Mouse (Mus musculus) heart, embryonic 11.5 days (tissue): ENCODE measurements at regions not wholly inside any gene's neighbourhood (a gene's known extent, or its start where the extent isn't known, plus 50 kb on each side); places are given as distances from the start of the nearest gene placed in this dataset.

Source experiments
- ATAC-seq: fragments of 200-750 bp; cut with Nextera tagmentation; replicated peaks from 2 replicates; pipeline ENCODE4 v1.8.0; 2017; ENCODE audit warnings: moderate library complexity; ENCODE audit not compliant: insufficient number of reproducible peaks, low FRiP score, low TSS enrichment
- H3K27ac ChIP-seq: fragments of 300-500 bp; sonication (generic); 2 replicates; pipeline ENCODE4 v1.5.1; 2014; ENCODE audit warnings: mild to moderate bottlenecking, low read depth, low read length
- H3K27me3 ChIP-seq: fragments of 300-500 bp; sonication (generic); 2 replicates; pipeline ENCODE4 v1.6.1; 2014; ENCODE audit warnings: mild to moderate bottlenecking, low read length, mixed read lengths; ENCODE audit not compliant: control insufficient read depth, insufficient read depth
- H3K36me3 ChIP-seq: fragments of 300-500 bp; sonication (generic); 2 replicates; pipeline ENCODE4 v1.6.1; 2014; ENCODE audit warnings: mild to moderate bottlenecking, low read length, moderate library complexity, mixed read lengths; ENCODE audit not compliant: control insufficient read depth, insufficient read depth
- H3K4me1 ChIP-seq: fragments of 300-500 bp; sonication (generic); 2 replicates; pipeline ENCODE4 v1.6.1; 2014; ENCODE audit warnings: low read length; ENCODE audit not compliant: control insufficient read depth, insufficient read depth
- H3K4me2 ChIP-seq: fragments of 300-500 bp; sonication (generic); 2 replicates; pipeline ENCODE4 v1.6.1; 2014; ENCODE audit warnings: mild to moderate bottlenecking, moderate library complexity
- H3K4me3 ChIP-seq: fragments of 300-500 bp; sonication (generic); 2 replicates; pipeline ENCODE4 v1.5.1; 2014; ENCODE audit warnings: low read depth, low read length
- H3K9ac ChIP-seq: fragments of 300-500 bp; sonication (generic); 2 replicates; pipeline ENCODE4 v1.6.1; 2014; ENCODE audit warnings: mild to moderate bottlenecking, low read depth, low read length, moderate library complexity
- H3K9me3 ChIP-seq: fragments of 300-500 bp; sonication (generic); replicated peaks from 2 replicates; pipeline ENCODE4 v1.6.1; 2016; ENCODE audit warnings: low read length; ENCODE audit not compliant: control insufficient read depth
- WGBS: fragments of 180-500 bp; shearing (Covaris S2); extraction: QIAGEN DNeasy Blood & Tissue Kit; methylation state at CpG from one replicate; pipeline ENCODE4 v1.1.7; 2014; ENCODE audit not compliant: insufficient replicate concordance; 5-methylcytosine and 5-hydroxymethylcytosine counted together

DNA sequence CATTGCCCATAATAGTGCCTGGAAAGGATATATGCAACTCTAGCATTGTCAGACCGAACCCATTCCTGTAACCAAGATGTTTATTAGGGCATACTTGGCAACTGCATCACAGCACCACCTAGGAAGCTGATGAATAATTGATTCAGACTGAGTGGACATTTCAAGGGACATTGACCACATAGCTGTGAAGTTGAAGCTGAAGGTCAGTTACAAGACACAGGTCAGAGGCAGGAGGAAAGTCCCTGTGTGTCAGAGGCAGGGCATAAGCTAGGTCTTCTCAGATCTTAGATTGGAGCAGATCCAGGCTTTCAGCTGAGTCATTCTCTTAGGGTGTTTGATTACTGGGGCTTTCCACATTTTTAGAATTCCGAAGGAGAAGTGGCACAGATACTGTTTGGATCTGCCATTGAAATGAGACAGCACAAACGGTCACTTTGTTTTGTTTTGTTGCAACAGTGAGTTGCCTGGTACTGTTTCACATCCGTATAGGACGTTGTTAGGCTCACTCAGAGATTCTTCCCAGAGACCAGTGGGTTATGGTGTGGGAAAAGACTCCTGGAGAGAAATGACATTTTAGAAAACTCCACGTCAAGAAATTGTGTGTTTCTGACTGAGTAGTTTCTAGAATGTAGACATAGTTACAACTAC is 2055.2 kb upstream of the 5930422O12Rik start:
- Histone ChIP-seq H3K27ac (no peak overlapping the region), H3K4me2 (no peak overlapping the region), H3K9me3 (no peaks in the 10 kb centered on the region), H3K4me3 (no peak overlapping the region), H3K36me3 (no peaks in the 10 kb centered on the region), H3K4me1 (no peaks in the 10 kb centered on the region), H3K27me3 (no peaks in the 10 kb centered on the region), H3K9ac (no peak overlapping the region)
- no peak for ATAC-seq
- WGBS: 66% methylated on average over 6 of the region's 6 CpGs

DNA sequence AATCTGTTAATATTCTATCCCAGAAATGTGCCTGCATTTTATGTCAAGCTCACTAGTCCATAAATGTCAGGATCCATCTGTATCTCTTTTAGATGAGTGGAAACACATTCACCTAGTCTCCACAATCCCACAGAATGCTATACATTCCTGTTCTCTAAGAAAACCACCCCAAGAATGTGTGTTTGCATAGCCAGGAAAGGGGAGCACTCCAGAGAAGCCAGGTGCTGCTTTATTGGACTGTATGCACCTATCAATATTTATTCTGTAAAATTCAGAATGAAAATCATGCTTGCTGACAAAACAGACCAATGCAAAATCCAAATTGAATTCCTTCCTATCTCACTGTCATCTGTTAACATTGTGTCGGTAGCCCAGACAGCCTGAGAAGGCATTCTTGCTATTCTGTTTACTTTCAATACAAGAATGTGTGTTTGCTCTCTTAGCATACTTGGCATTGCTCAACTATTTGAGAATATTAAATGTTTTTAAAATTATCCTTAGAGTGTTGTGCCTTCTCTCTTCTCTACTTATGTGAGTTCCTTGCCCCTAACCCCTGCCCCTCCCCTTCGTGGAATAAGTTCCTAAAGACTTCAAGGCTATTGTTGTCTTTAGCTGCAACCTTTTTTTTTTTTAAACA is 2050.7 kb upstream of the 5930422O12Rik start:
- no peak for ATAC-seq
- Histone ChIP-seq H3K27ac (no peak overlapping the region), H3K4me2 (no peak overlapping the region), H3K36me3 (no peaks in the 10 kb centered on the region), H3K4me3 (no peak overlapping the region), H3K27me3 (no peaks in the 10 kb centered on the region), H3K9me3 (no peaks in the 10 kb centered on the region), H3K4me1 (no peaks in the 10 kb centered on the region), H3K9ac (no peak overlapping the region)
- WGBS: 74% methylated on average over 2 of the region's 2 CpGs

DNA sequence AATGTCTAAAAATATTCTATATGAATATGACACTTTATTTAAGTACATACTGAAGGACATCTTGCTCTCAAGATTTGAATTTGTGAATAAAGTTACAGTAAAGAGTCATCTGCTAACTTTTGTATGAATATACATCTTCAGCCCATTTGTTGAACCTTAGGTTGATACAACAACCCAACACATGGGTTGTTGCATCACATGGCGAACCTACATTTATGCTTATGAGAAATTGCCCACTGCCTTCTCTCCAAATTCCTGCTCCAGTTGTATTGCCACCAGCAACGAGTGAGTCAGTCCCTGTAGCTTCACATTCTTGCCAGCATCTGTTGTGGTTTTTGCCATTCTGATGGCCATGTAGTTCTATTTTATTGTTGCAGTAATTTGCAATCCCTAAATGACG is 2023.7 kb upstream of the 5930422O12Rik start:
- H3K4me2 ChIP-seq: no peak overlapping the region
- WGBS: 77% methylated on average over 3 of the region's 3 CpGs
- peaks cover 2% of the 10 kb centered on the region; the same call in 1 of the 2 replicates for H3K4me1 ChIP-seq
- H3K27me3 ChIP-seq: no peaks in the 10 kb centered on the region
- no peaks in the 10 kb centered on the region for H3K9me3 ChIP-seq
- H3K9ac ChIP-seq: no peak overlapping the region
- no peak for ATAC-seq
- no peaks in the 10 kb centered on the region for H3K36me3 ChIP-seq
- H3K27ac ChIP-seq: no peak overlapping the region
- no peak overlapping the region for H3K4me3 ChIP-seq

DNA sequence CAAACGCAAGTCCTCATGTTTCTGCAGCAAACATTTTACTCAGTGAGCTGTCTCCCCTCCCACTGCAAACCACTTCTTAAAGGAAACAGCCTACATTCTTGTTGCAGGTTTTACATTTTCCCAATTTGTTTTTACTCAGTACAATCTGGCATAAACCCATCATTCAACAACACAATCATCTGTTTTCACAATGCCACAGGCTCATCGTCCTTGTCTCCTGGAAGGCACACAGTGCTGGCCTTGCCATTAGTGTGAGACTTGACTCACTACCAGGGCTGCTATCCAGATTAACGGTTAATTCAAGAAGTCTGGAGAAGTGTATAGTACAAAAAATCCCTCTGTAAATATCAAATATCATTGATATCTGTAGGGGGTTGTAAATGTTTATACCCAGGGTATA is 2006.3 kb upstream of the 5930422O12Rik start:
- H3K4me2 ChIP-seq: no peak overlapping the region
- H3K36me3 ChIP-seq: no peaks in the 10 kb centered on the region
- no peaks in the 10 kb centered on the region for H3K27me3 ChIP-seq
- H3K27ac ChIP-seq: no peak overlapping the region
- no peaks in the 10 kb centered on the region for H3K9me3 ChIP-seq
- no peaks in the 10 kb centered on the region for H3K4me1 ChIP-seq
- no peak for ATAC-seq
- no peak overlapping the region for H3K9ac ChIP-seq
- no peak overlapping the region for H3K4me3 ChIP-seq
- WGBS: 65% methylated on average over 3 of the region's 3 CpGs

DNA sequence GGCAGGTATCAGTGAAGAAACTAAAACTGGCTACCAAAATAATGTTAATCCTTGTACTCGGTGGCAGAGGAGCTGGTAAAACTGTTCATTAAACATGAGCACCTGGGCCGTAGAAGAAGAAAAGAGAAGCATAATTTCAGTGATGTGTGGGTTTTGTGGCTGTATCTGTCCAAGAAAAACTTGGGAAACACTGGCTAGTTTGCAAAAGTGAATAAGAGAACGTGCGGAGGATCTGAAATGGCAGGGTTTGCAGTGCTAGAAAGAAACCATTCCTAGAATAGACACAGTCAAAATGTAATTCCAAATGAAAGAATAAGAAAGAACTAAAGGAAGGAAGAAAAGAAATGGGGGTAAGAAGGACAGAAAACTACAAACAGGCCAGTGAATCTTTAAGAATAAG is 2000.8 kb upstream of the 5930422O12Rik start:
- Histone ChIP-seq H3K36me3 (no peaks in the 10 kb centered on the region), H3K4me1 (no peaks in the 10 kb centered on the region), H3K27me3 (no peaks in the 10 kb centered on the region), H3K4me2 (no peak overlapping the region), H3K9me3 (no peaks in the 10 kb centered on the region), H3K9ac (no peak overlapping the region), H3K27ac (no peak overlapping the region), H3K4me3 (no peak overlapping the region)
- 89% methylated on average over 4 of the region's 4 CpGs for WGBS
- ATAC-seq: no peak

DNA sequence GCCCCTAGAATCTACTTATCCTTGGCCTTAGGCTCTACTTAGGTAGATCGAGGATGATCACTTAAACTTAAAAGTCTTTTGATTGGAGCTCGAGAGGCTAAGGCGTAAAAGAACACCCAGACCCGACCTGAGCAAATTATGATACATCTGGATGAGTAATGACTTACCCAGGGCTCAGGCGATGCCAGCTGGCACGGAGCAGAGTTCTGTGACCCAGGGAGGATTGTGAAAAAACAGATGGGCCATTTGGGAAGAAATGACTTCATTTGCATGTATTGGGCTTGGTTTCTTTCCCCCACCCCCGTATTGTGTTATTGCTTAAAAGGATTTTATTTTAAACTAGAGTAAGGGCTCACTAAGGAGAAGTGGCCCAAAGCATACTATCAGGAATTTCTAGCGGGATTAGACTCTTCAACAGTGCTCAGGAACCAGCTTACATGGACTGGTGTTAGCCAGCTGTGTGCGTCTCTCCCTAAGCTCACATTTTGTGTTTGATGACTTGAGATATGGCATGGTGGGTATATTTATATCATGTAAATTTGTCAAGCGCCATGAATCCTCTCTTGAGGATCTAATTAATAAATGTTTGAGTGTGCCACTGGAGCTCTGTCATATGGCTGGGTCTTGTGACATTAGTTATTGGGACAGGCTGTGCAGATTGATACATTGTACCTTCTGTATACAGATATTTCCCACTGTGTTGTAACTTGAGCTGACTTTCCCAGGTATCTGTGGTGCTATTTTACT is 1991.9 kb upstream of the 5930422O12Rik start:
- Histone ChIP-seq H3K9me3 (no peaks in the 10 kb centered on the region), H3K4me1 (no peaks in the 10 kb centered on the region), H3K36me3 (no peaks in the 10 kb centered on the region), H3K4me3 (no peak overlapping the region), H3K27ac (no peak overlapping the region), H3K27me3 (no peaks in the 10 kb centered on the region), H3K4me2 (no peak overlapping the region), H3K9ac (no peak overlapping the region)
- no peak for ATAC-seq
- 79% methylated on average over 10 of the region's 10 CpGs for WGBS

DNA sequence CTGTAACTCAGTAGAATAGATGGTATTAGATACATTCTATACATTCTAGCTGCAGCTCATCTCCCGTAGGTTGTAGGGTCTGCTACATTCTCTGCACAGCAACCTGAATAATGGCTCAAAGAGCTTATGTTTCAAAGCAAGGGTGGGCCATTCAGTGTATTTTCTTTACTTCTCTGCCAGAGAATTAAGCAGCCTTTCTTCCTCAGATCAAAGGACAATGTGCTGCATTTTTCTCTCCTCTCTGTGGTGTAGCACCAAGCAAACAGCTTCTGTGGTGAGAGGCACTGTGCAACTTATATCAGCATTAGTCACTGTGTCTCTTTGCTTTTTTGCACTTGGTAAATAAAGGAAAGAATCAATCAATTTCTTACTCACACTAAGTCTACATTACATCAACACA is 1983.7 kb upstream of the 5930422O12Rik start:
- no peak overlapping the region for H3K27ac ChIP-seq
- ATAC-seq: no peak
- no peak overlapping the region for H3K9ac ChIP-seq
- no peak overlapping the region for H3K4me2 ChIP-seq
- no peaks in the 10 kb centered on the region for H3K36me3 ChIP-seq
- H3K27me3 ChIP-seq: no peaks in the 10 kb centered on the region
- H3K9me3 ChIP-seq: no peaks in the 10 kb centered on the region
- H3K4me3 ChIP-seq: no peak overlapping the region
- 83% methylated on average over 1 of the region's 1 CpGs for WGBS
- H3K4me1 ChIP-seq: no peaks in the 10 kb centered on the region

DNA sequence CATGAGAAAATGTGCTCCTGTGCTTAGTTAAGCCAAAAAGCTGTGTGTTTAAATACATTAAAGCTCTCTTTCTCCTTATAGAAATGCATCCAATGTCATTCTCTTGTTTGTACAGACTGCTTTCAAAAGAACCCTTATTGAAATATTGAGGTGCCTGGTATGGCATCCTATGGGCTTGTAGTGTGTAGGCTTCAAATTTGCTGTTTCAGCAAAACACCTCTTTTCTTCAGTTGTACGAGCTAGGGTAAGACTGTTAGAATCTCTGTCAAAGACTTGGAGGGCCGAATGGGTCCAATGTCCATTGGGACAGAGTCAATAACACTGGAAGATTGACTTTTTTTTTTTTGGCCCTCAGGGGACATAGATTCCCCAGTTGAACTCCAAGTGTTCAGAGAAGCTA is 1980.5 kb upstream of the 5930422O12Rik start:
- ATAC-seq: no peak
- WGBS: 81% methylated on average over 2 of the region's 2 CpGs
- H3K4me3 ChIP-seq: no peak overlapping the region

More for the DNA sequence above, 1980.5 kb upstream of the 5930422O12Rik start:
- no peak overlapping the region for H3K27ac ChIP-seq
- H3K9me3 ChIP-seq: no peaks in the 10 kb centered on the region
- no peaks in the 10 kb centered on the region for H3K27me3 ChIP-seq
- H3K4me2 ChIP-seq: no peak overlapping the region
- no peak overlapping the region for H3K9ac ChIP-seq
- no peaks in the 10 kb centered on the region for H3K4me1 ChIP-seq
- no peaks in the 10 kb centered on the region for H3K36me3 ChIP-seq
